Mouse (Mus musculus) hindbrain, embryonic 12.5 days (tissue): Measurements from ENCODE around the gene Ccnb3. TPM values are rescaled to one million over a fixed set of nuclear protein-coding genes. Genes with fewer than 3 reads are reported as not detected.
"Not testable (repeated sequence)": the region's sequence is repeated elsewhere in the genome, so short reads cannot be mapped to it uniquely, and the experiment has no call there.

Experiments used
- ATAC-seq: fragments of 200-750 bp; cut with Nextera tagmentation; 2 replicates; pipeline ENCODE4 v1.8.0; 2017; ENCODE audit warnings: moderate TSS enrichment; ENCODE audit not compliant: low FRiP score
- H3K27ac ChIP-seq: fragments of 300-500 bp; sonication (generic); 2 replicates; pipeline ENCODE4 v1.5.1; 2016; ENCODE audit warnings: mild to moderate bottlenecking
- H3K27me3 ChIP-seq: fragments of 300-500 bp; sonication (generic); 2 replicates; pipeline ENCODE4 v1.6.1; 2016; ENCODE audit warnings: mild to moderate bottlenecking
- H3K36me3 ChIP-seq: fragments of 300-500 bp; sonication (generic); 2 replicates; pipeline ENCODE4 v1.6.1; 2016; ENCODE audit warnings: mild to moderate bottlenecking
- H3K4me1 ChIP-seq: fragments of 300-500 bp; sonication (generic); 2 replicates; pipeline ENCODE4 v1.6.1; 2016
- H3K4me2 ChIP-seq: fragments of 300-500 bp; sonication (generic); replicated peaks from 2 replicates; pipeline ENCODE4 v1.6.1; 2016; ENCODE audit warnings: mild to moderate bottlenecking
- H3K4me3 ChIP-seq: fragments of 300-500 bp; sonication (generic); 2 replicates; pipeline ENCODE4 v1.5.1; 2016; ENCODE audit warnings: mild to moderate bottlenecking
- H3K9ac ChIP-seq: fragments of 300-500 bp; sonication (generic); 2 replicates; pipeline ENCODE4 v1.6.1; 2016; ENCODE audit warnings: mild to moderate bottlenecking, moderate library complexity
- H3K9me3 ChIP-seq: fragments of 300-500 bp; sonication (generic); replicated peaks from 2 replicates; pipeline ENCODE4 v1.6.1; 2016; ENCODE audit warnings: mild to moderate bottlenecking
- WGBS: fragments of 180-500 bp; shearing (Covaris S2); methylation state at CpG from one replicate; pipeline ENCODE4 v1.1.7; 2016; 5-methylcytosine and 5-hydroxymethylcytosine counted together
- polyA plus RNA-seq: library from polyadenylated mRNA; unstranded; fragments of >200 nt; fragmentation: Nextera tagmentation; extraction: Ambion mirVana; gene quantifications from 2 replicates; pipeline ENCODE4 v1.2.1, GENCODE M21; 2016

Gene Ccnb3
- not detected in 2 replicates for polyA plus RNA-seq

GRCm38 (mm10) chrX:7041519-7041918, at the start of gene Ccnb3:
Gene Ccnb3, minus strand, starts transcription at chrX:7041619.
- WGBS = 94% methylated on average over 19 of the region's 19 CpGs
- Histone ChIP-seq H3K9me3 (no peaks in the 10 kb centered on the region), H3K4me3 (no peak within 1 kb of the TSS), H3K36me3 (no peaks in the 10 kb centered on the region), H3K9ac (no peak within 1 kb of the TSS), H3K4me2 (no peak within 1 kb of the TSS), H3K27me3 (no peaks in the 10 kb centered on the region), H3K27ac (no peak within 1 kb of the TSS), H3K4me1 (no peaks in the 10 kb centered on the region)
- no peak for ATAC-seq

GRCm38 (mm10) chrX:7090323-7090722, 48.9 kb upstream of the Ccnb3 start:
- no peak for ATAC-seq

GRCm38 (mm10) chrX:7085878-7086277, 44.5 kb upstream of the Ccnb3 start:
- H3K27me3 ChIP-seq = no peaks in the 10 kb centered on the region
- H3K9me3 ChIP-seq = no peaks in the 10 kb centered on the region
- no peak overlapping the region for H3K4me3 ChIP-seq
- 77% methylated on average over 1 of the region's 1 CpGs for WGBS
- H3K9ac ChIP-seq = no peak overlapping the region
- ATAC-seq = no peak
- no peaks in the 10 kb centered on the region for H3K36me3 ChIP-seq
- H3K4me2 ChIP-seq = no peak overlapping the region
- H3K27ac ChIP-seq = no peak overlapping the region
- no peaks in the 10 kb centered on the region for H3K4me1 ChIP-seq

More at GRCm38 (mm10) chrX:7090323-7090722, 48.9 kb upstream of the Ccnb3 start:
- Histone ChIP-seq H3K27ac (no peak overlapping the region), H3K4me2 (no peak overlapping the region), H3K4me1 (no peaks in the 10 kb centered on the region), H3K36me3 (no peaks in the 10 kb centered on the region), H3K9me3 (no peaks in the 10 kb centered on the region), H3K9ac (no peak overlapping the region), H3K27me3 (no peaks in the 10 kb centered on the region), H3K4me3 (no peak overlapping the region)

GRCm38 (mm10) chrX:7079820-7080429, 38.5 kb upstream of the Ccnb3 start:
- Histone ChIP-seq H3K4me3 (no peak overlapping the region), H3K36me3 (no peaks in the 10 kb centered on the region), H3K4me2 (no peak overlapping the region), H3K27ac (no peak overlapping the region), H3K9me3 (no peaks in the 10 kb centered on the region), H3K9ac (no peak overlapping the region), H3K27me3 (no peaks in the 10 kb centered on the region), H3K4me1 (no peaks in the 10 kb centered on the region)
- WGBS = 69% methylated on average over 6 of the region's 6 CpGs
- ATAC-seq = no peak

GRCm38 (mm10) chrX:7068002-7068401, 26.6 kb upstream of the Ccnb3 start:
- no peaks in the 10 kb centered on the region for H3K36me3 ChIP-seq
- no peaks in the 10 kb centered on the region for H3K4me1 ChIP-seq
- WGBS = 68% methylated on average over 2 of the region's 2 CpGs
- no peak overlapping the region for H3K4me3 ChIP-seq
- no peaks in the 10 kb centered on the region for H3K27me3 ChIP-seq
- no peak for ATAC-seq
- H3K9me3 ChIP-seq = peaks cover 16% of the 10 kb centered on the region
- H3K27ac ChIP-seq = no peak overlapping the region
- no peak overlapping the region for H3K4me2 ChIP-seq
- H3K9ac ChIP-seq = no peak overlapping the region

GRCm38 (mm10) chrX:7067219-7067618, 25.8 kb upstream of the Ccnb3 start, which contains the start of gene Akap4:
Gene Akap4, plus strand, starts transcription at chrX:7067519.
- no peaks in the 10 kb centered on the region for H3K36me3 ChIP-seq
- 94% methylated on average over 1 of the region's 1 CpGs for WGBS
- H3K9me3 ChIP-seq = peaks cover 14% of the 10 kb centered on the region
- no peak within 1 kb of the TSS for H3K4me2 ChIP-seq
- no peak within 1 kb of the TSS for H3K4me3 ChIP-seq
- no peak within 1 kb of the TSS for H3K27ac ChIP-seq
- H3K9ac ChIP-seq = no peak within 1 kb of the TSS
- H3K27me3 ChIP-seq = no peaks in the 10 kb centered on the region
- no peaks in the 10 kb centered on the region for H3K4me1 ChIP-seq
- no peak for ATAC-seq

- Histone ChIP-seq H3K4me2 (no peak overlapping the region), H3K36me3 (no peaks in the 10 kb centered on the region), H3K4me3 (no peak overlapping the region), H3K9me3 (no peaks in the 10 kb centered on the region), H3K9ac (no peak overlapping the region), H3K4me1 (no peaks in the 10 kb centered on the region), H3K27me3 (no peaks in the 10 kb centered on the region), H3K27ac (no peak overlapping the region)
- no peak for ATAC-seq
Measured at GRCm38 (mm10) chrX:7064109-7064508, 22.7 kb upstream of the Ccnb3 start.

GRCm38 (mm10) chrX:7057634-7058033, 16.2 kb upstream of the Ccnb3 start:
- Histone ChIP-seq H3K9ac (no peak overlapping the region), H3K27ac (no peak overlapping the region), H3K9me3 (no peaks in the 10 kb centered on the region), H3K4me1 (no peaks in the 10 kb centered on the region), H3K4me3 (no peak overlapping the region), H3K27me3 (no peaks in the 10 kb centered on the region), H3K36me3 (no peaks in the 10 kb centered on the region), H3K4me2 (no peak overlapping the region)
- WGBS = 85% methylated on average over 2 of the region's 2 CpGs
- ATAC-seq = no peak

- Histone ChIP-seq H3K9me3 (no peaks in the 10 kb centered on the region), H3K36me3 (no peaks in the 10 kb centered on the region), H3K27ac (no peak overlapping the region), H3K27me3 (no peaks in the 10 kb centered on the region), H3K4me3 (no peak overlapping the region), H3K4me2 (no peak overlapping the region), H3K4me1 (no peaks in the 10 kb centered on the region), H3K9ac (no peak overlapping the region)
- ATAC-seq = no peak
Measured at GRCm38 (mm10) chrX:7057056-7057455, 15.6 kb upstream of the Ccnb3 start.

- H3K27me3 ChIP-seq, H3K36me3 ChIP-seq, H3K9ac ChIP-seq, H3K27ac ChIP-seq, H3K4me1 ChIP-seq, ATAC-seq, H3K9me3 ChIP-seq, H3K4me3 ChIP-seq, H3K4me2 ChIP-seq: not testable (repeated sequence)
- 79% methylated on average over 4 of the region's 4 CpGs for WGBS
Measured at GRCm38 (mm10) chrX:6983916-6984315, 57.5 kb downstream of the Ccnb3 start.

- no peak for ATAC-seq
- no peaks in the 10 kb centered on the region for H3K9me3 ChIP-seq
- H3K27ac ChIP-seq = no peak overlapping the region
- H3K36me3 ChIP-seq = no peaks in the 10 kb centered on the region
- no peak overlapping the region for H3K4me3 ChIP-seq
- H3K9ac ChIP-seq = no peak overlapping the region
- 60% methylated on average over 1 of the region's 1 CpGs for WGBS
- H3K4me2 ChIP-seq = no peak overlapping the region
- H3K4me1 ChIP-seq = no peaks in the 10 kb centered on the region
- no peaks in the 10 kb centered on the region for H3K27me3 ChIP-seq
Measured at GRCm38 (mm10) chrX:6971956-6972355, 69.5 kb downstream of the Ccnb3 start.

- H3K27ac ChIP-seq = no peak overlapping the region
- H3K27me3 ChIP-seq = no peaks in the 10 kb centered on the region
- no peaks in the 10 kb centered on the region for H3K36me3 ChIP-seq
- no peaks in the 10 kb centered on the region for H3K4me1 ChIP-seq
- H3K9me3 ChIP-seq = no peaks in the 10 kb centered on the region
- no peak overlapping the region for H3K4me2 ChIP-seq
- 79% methylated on average over 3 of the region's 3 CpGs for WGBS
- ATAC-seq = no peak
- no peak overlapping the region for H3K4me3 ChIP-seq
- no peak overlapping the region for H3K9ac ChIP-seq
Measured at GRCm38 (mm10) chrX:6968598-6968997, 72.8 kb downstream of the Ccnb3 start.
